Comparison of ENCODE assay signal across 9 mouse cellular contexts in the genomic region with DNA sequence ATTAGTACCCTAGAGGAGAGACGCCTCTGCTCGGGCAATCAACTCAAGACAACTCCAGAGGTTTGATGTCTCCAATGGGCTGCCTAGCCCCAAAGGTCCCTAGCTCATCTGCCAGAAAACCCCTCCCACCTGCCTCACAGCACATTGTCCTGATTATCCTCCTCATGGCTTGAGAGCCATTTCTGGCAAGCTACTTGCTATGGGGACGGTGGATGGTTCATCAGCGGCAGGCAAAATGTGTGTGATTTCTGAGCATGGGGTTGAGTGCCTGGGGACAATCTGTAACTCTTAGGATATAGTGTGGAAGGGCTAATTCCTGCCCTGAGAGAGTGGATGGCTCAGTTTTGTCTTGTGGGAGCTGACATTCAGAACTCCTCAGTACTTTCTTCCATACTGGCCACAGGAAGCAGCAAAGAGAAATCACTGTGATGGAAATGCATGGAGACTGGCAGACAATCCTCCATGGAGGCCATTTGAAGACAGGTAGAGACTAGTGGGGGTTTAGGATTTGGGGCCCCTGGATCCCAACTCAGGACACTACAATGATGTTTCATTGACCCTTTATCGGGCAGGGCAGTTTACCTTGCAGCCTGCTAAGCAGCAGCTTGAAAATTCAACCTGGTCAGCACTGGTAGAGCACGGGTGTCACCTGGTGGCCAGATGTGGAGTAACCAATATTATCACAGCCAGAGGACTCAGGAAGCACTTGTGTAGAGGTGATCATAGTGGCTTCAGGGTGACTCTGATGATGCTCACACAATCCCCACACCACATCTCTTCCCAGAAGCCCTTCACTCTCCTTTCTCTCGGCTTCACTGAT.
A peak's percentile ranks its signal among the peaks of the same experiment; 100 is the strongest.
DNase-seq lines count a peak whose midpoint lies in the region; ATAC-seq and TF ChIP-seq lines count a peak whose summit lies in the region.
"Had no signal": no experiment of that assay in that cellular context is flagged by ENCODE, and none has a peak within 500 bp of the region (broad histone marks: within the 10 kb centered on the region; RNA-seq: fewer than 3 reads in every experiment).

No protein-coding gene starts in this region.

- no peaks in the 10 kb centered on the region for H3K27me3 ChIP-seq in Patski
- H3K27me3 ChIP-seq in forebrain, postnatal 0 days (ENCODE audit: insufficient read depth, low read length) = no peaks in the 10 kb centered on the region
- H3K27me3 ChIP-seq in hindbrain, embryonic 12.5 days = no peaks in the 10 kb centered on the region
- H3K27me3 ChIP-seq: liver, embryonic 15.5 days had no signal

- H3K4me1 ChIP-seq in forebrain, postnatal 0 days (ENCODE audit: insufficient read depth) = no peaks in the 10 kb centered on the region
- H3K4me1 ChIP-seq in hindbrain, embryonic 12.5 days = no peaks in the 10 kb centered on the region
- H3K4me1 ChIP-seq: liver, embryonic 15.5 days had no signal

- no peak overlapping the region for H3K27ac ChIP-seq in forebrain, postnatal 0 days (ENCODE audit: low read depth, low read length)
- H3K27ac ChIP-seq in hindbrain, embryonic 12.5 days = no peak overlapping the region
- H3K27ac ChIP-seq: liver, embryonic 15.5 days had no signal

- no peak overlapping the region for H3K4me3 ChIP-seq in forebrain, postnatal 0 days (ENCODE audit: low read depth, low read length)
- no peak overlapping the region for H3K4me3 ChIP-seq in hindbrain, embryonic 12.5 days
- H3K4me3 ChIP-seq: liver, embryonic 15.5 days had no signal

- CTCF ChIA-PET in Patski (lab: Charles Lee) = interaction anchor here (0.8 to 1.6 kb wide), 5 partner anchors 10 to 347 kb away, joined by 3 to 10 read pairs (median 3); no protein-coding TSS in a partner anchor

- H3K9ac ChIP-seq in forebrain, postnatal 0 days = no peak overlapping the region
- no peak overlapping the region for H3K9ac ChIP-seq in hindbrain, embryonic 12.5 days
- H3K9ac ChIP-seq: liver, embryonic 15.5 days had no signal

- H3K36me3 ChIP-seq in forebrain, postnatal 0 days (ENCODE audit: insufficient read depth) = no peaks in the 10 kb centered on the region
- H3K36me3 ChIP-seq in hindbrain, embryonic 12.5 days = no peaks in the 10 kb centered on the region
- H3K36me3 ChIP-seq: liver, embryonic 15.5 days had no signal

- POLR2A ChIA-PET in Patski (lab: Charles Lee) = interaction anchor here (0.9 kb wide), 1 partner anchor 42 kb away, joined by 3 read pairs; no protein-coding TSS in a partner anchor

- H3K9me3 ChIP-seq in forebrain, postnatal 0 days (ENCODE audit: low read length) = no peaks in the 10 kb centered on the region
- H3K9me3 ChIP-seq in hindbrain, embryonic 12.5 days (replicated peaks) = no peaks in the 10 kb centered on the region
- H3K9me3 ChIP-seq: liver, embryonic 15.5 days had no signal

- in situ Hi-C loops in Patski (cut with MboI; ENCODE audit: low pct_unique_long_range_greater_than_20kb) = loop anchor here (5.0 kb wide), 1 partner anchor 39 kb away; no protein-coding TSS in a partner anchor

- WGBS in forebrain, postnatal 0 days = 58% methylated on average over 7 of the region's 7 CpGs
- 59% methylated on average over 7 of the region's 7 CpGs for WGBS in hindbrain, embryonic 12.5 days

- TF ChIP-seq CTCF in Patski (IDR thresholded peaks at IDR 0.05) = peak; percentile 94
- peak; percentile 90 for TF ChIP-seq CTCF in forebrain, postnatal 0 days (IDR thresholded peaks at IDR 0.05; ENCODE audit: low read depth)

- peak; percentile 86 for ATAC-seq in Patski
- ATAC-seq in forebrain, postnatal 0 days = peak; percentile 86
- ATAC-seq in hindbrain, embryonic 12.5 days (ENCODE audit: low FRiP score) = peak; percentile 87

- no peak overlapping the region for H3K4me2 ChIP-seq in forebrain, postnatal 0 days (ENCODE audit: low read depth)
- no peak overlapping the region for H3K4me2 ChIP-seq in hindbrain, embryonic 12.5 days (replicated peaks)
- H3K4me2 ChIP-seq: liver, embryonic 15.5 days had no signal

- DNase-seq in Patski (ENCODE audit: low read depth, low spot score) = no peak
- peak; percentile 14 for DNase-seq in cerebellum, adult 11-12 months
- peak; percentile 80 for DNase-seq in forebrain, postnatal 0 days
- peak; percentile 13 for DNase-seq in layer of hippocampus, adult 9-11 months
- peak; percentile 79 for DNase-seq in lung, postnatal 36 days
- DNase-seq in right cerebral cortex, adult 18-20 months = peak; percentile 53
- peak; percentile 47 for DNase-seq in urinary bladder, postnatal 25 days (ENCODE audit: low spot score)
